Comparison of ENCODE assay signal across 16 mouse cellular contexts in genomic region chr11:28702384-28702783, GRCm38 (mm10).
"Had no signal": no experiment of that assay in that cellular context is flagged by ENCODE, and none has a peak within 500 bp of the region (broad histone marks: within the 10 kb centered on the region; RNA-seq: fewer than 3 reads in every experiment).

No protein-coding gene starts in this region.

- H3K9me3 ChIP-seq: neural tube, embryonic 13.5 days; neural tube, embryonic 15.5 days; stomach, embryonic 15.5 days had no signal

- DNase-seq: retina, postnatal 1 day; right cerebral cortex, adult 18-20 months; right cerebral cortex, postnatal 14 days; right cerebral cortex, postnatal 25 days; right cerebral cortex, postnatal 4 days; spleen, adult 18-20 months; thymus, adult 18-20 months; thymus, adult 2 months; thymus, postnatal 14 days; thymus, postnatal 25 days; thymus, postnatal 36 days; thymus, postnatal 4 days had no signal

- H3K27me3 ChIP-seq: neural tube, embryonic 13.5 days; neural tube, embryonic 15.5 days; stomach, embryonic 15.5 days had no signal

- H3K9ac ChIP-seq: neural tube, embryonic 13.5 days; neural tube, embryonic 15.5 days; stomach, embryonic 15.5 days had no signal

- H3K4me2 ChIP-seq: neural tube, embryonic 13.5 days; neural tube, embryonic 15.5 days; stomach, embryonic 15.5 days had no signal

- H3K4me1 ChIP-seq: stomach, embryonic 15.5 days had no signal

- H3K4me3 ChIP-seq: neural tube, embryonic 13.5 days; neural tube, embryonic 15.5 days; stomach, embryonic 15.5 days had no signal

- H3K27ac ChIP-seq: neural tube, embryonic 13.5 days; neural tube, embryonic 15.5 days; stomach, embryonic 15.5 days; stomach, postnatal 0 days had no signal

- H3K36me3 ChIP-seq: neural tube, embryonic 13.5 days; neural tube, embryonic 15.5 days; stomach, embryonic 15.5 days had no signal
